Mouse (Mus musculus): ENCODE data around the gene Mcee.

DNA sequence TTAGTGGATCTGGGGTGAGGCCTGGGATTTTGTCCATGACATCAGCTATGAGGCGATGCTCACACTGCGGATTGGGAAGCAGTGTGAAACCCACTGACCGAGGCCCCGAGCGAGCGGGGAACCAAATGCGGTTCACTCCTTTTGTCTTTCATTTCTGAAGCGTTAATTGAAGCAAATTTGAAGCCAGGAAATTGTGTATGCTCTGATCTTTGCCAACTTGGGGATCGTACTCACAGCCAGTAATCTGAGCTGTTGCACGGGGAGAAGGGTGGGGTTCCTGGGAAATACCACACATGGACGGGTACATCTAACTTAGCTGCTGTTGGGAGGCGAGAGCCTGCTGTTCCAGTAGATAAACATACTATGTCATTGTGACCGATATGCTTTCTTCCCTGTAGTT lies 58.2 kb downstream of the Mcee start:
- TF ChIP-seq POLR2A (IDR thresholded peaks at IDR 0.05; ENCODE audit: control insufficient read depth in 1 of 2, insufficient read depth in 1 of 2, low read depth in 1 of 2, low read length in 2 of 2, poor library complexity in 1 of 2) (no peak), MEF2A (IDR thresholded peaks at IDR 0.05; ENCODE audit: extremely low read depth, insufficient replicate concordance, low read depth, low read length, poor library complexity, severe bottlenecking) (no peak), EP300 (IDR thresholded peaks at IDR 0.05; ENCODE audit: low read depth in 1 of 2, low read length in 2 of 2) (no peak), CTCF (IDR thresholded peaks at IDR 0.05 in 2 of 3, conservative IDR thresholded peaks at IDR 0.05 in 1 of 3; ENCODE audit: control insufficient read depth in 1 of 3, insufficient read depth in 1 of 3, low read depth in 2 of 3, low read length in 3 of 3, poor library complexity in 1 of 3, severe bottlenecking in 1 of 3) (no peak), SMC3 (IDR thresholded peaks at IDR 0.05; ENCODE audit: low read depth, low read length) (no peak), ELF1 (IDR thresholded peaks at IDR 0.05; ENCODE audit: low read depth, low read length) (no peak)

Data from MEL (cell line).